In the genomic region with DNA sequence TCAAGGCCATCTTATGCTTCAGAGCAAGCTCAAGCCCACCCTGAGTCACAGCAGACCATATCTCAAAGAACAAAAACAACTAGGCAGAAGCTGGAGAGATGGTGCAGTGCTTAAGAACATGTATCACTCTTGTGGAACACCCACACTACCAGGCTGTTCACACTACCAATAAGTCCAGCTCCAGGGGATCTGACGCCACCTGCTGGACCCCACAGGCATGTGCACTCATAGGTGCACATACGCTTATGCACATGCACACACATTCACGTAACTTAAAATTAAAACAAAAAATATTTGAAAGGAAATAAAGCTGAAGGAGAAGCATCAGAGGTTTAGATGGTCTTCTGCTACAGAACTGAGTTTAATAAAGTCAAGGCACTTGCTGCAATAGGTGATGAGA, we compare ENCODE assay signal across 17 mouse cellular contexts. TPM values are rescaled to one million over a fixed set of nuclear protein-coding genes. Genes with fewer than 3 reads are reported as not detected.
DNase-seq lines count a peak whose midpoint lies in the region; ATAC-seq and TF ChIP-seq lines count a peak whose summit lies in the region.
"Had no signal": no experiment of that assay in that cellular context is flagged by ENCODE, and none has a peak within 500 bp of the region (broad histone marks: within the 10 kb centered on the region; RNA-seq: fewer than 3 reads in every experiment).

No protein-coding gene starts in this region.

- H3K4me2 ChIP-seq in forebrain, postnatal 0 days (ENCODE audit: low read depth): no peak overlapping the region
- no peak overlapping the region for H3K4me2 ChIP-seq in forebrain, embryonic 13.5 days
- H3K4me2 ChIP-seq: forebrain, embryonic 12.5 days; heart, embryonic 13.5 days; limb, embryonic 13.5 days had no signal

- no peaks in the 10 kb centered on the region for H3K27me3 ChIP-seq in forebrain, postnatal 0 days (ENCODE audit: insufficient read depth, low read length)
- H3K27me3 ChIP-seq in forebrain, embryonic 13.5 days: no peaks in the 10 kb centered on the region
- no peaks in the 10 kb centered on the region for H3K27me3 ChIP-seq in testis, adult 2 months (ENCODE audit: control insufficient read depth, insufficient read depth, low read length)
- H3K27me3 ChIP-seq: forebrain, embryonic 12.5 days; heart, embryonic 13.5 days; limb, embryonic 13.5 days had no signal

- H3K36me3 ChIP-seq in forebrain, postnatal 0 days (ENCODE audit: insufficient read depth): no peaks in the 10 kb centered on the region
- no peaks in the 10 kb centered on the region for H3K36me3 ChIP-seq in forebrain, embryonic 13.5 days (ENCODE audit: poor library complexity, severe bottlenecking)
- H3K36me3 ChIP-seq in testis, adult 2 months (ENCODE audit: control insufficient read depth, insufficient read depth, low read length): no peaks in the 10 kb centered on the region
- H3K36me3 ChIP-seq: forebrain, embryonic 12.5 days; heart, embryonic 13.5 days; limb, embryonic 13.5 days had no signal

- WGBS in forebrain, postnatal 0 days: 96% methylated on average over 3 of the region's 3 CpGs
- WGBS in forebrain, embryonic 13.5 days: over 99% methylated on average over 3 of the region's 3 CpGs

- H3K4me3 ChIP-seq in forebrain, postnatal 0 days (ENCODE audit: low read depth, low read length): no peak overlapping the region
- no peak overlapping the region for H3K4me3 ChIP-seq in forebrain, embryonic 13.5 days
- H3K4me3 ChIP-seq in layer of hippocampus, adult 2 months: no peak overlapping the region
- H3K4me3 ChIP-seq in testis, adult 2 months (ENCODE audit: control insufficient read depth, low read depth, low read length): no peak overlapping the region
- H3K4me3 ChIP-seq: forebrain, embryonic 12.5 days; heart, embryonic 13.5 days; limb, embryonic 13.5 days had no signal

- no peak for TF ChIP-seq POLR2A in testis, adult 2 months (IDR thresholded peaks at IDR 0.05; ENCODE audit: control insufficient read depth, low read depth, low read length)

- no peak for ATAC-seq in forebrain, postnatal 0 days
- no peak for ATAC-seq in forebrain, embryonic 13.5 days
- ATAC-seq: inflammation-experienced regulatory T-cells, adult 6 months; midbrain, embryonic 16.5 days had no signal

- H3K4me1 ChIP-seq in forebrain, postnatal 0 days (ENCODE audit: insufficient read depth): no peaks in the 10 kb centered on the region; the same call in 1 of the 2 replicates
- H3K4me1 ChIP-seq in forebrain, embryonic 13.5 days: 0 out of 2 replicates have a peak, but pooled peaks cover 6% of the 10 kb centered on the region
- H3K4me1 ChIP-seq in testis, adult 2 months (ENCODE audit: control insufficient read depth, insufficient read depth, low read length): no peaks in the 10 kb centered on the region

- no peak overlapping the region for H3K9ac ChIP-seq in forebrain, postnatal 0 days
- H3K9ac ChIP-seq in forebrain, embryonic 13.5 days: no peak overlapping the region
- H3K9ac ChIP-seq: forebrain, embryonic 12.5 days; heart, embryonic 13.5 days; limb, embryonic 13.5 days had no signal

- H3K9me3 ChIP-seq in forebrain, postnatal 0 days (ENCODE audit: low read length): no peaks in the 10 kb centered on the region
- no peaks in the 10 kb centered on the region for H3K9me3 ChIP-seq in forebrain, embryonic 13.5 days (replicated peaks)
- H3K9me3 ChIP-seq: limb, embryonic 13.5 days had no signal

- no peak overlapping the region for H3K27ac ChIP-seq in forebrain, postnatal 0 days (ENCODE audit: low read depth, low read length)
- no peak overlapping the region for H3K27ac ChIP-seq in forebrain, embryonic 13.5 days
- H3K27ac ChIP-seq in layer of hippocampus, adult 2 months: no peak overlapping the region
- no peak overlapping the region for H3K27ac ChIP-seq in testis, adult 2 months (ENCODE audit: control insufficient read depth, insufficient read depth, low read depth, low read length)
- H3K27ac ChIP-seq: forebrain, embryonic 12.5 days; heart, embryonic 13.5 days; limb, embryonic 13.5 days had no signal

- no peak for DNase-seq in forebrain, postnatal 0 days
- DNase-seq in layer of hippocampus, adult 2 months (ENCODE audit: low spot score in 2 of 2): no peak
- no peak for DNase-seq in layer of hippocampus, adult 9-10 months (ENCODE audit: low spot score)
- no peak for DNase-seq in testis, postnatal 14 days (ENCODE audit: low spot score)
- no peak for DNase-seq in urinary bladder, postnatal 14 days (ENCODE audit: low spot score)
- DNase-seq: adrenal gland, adult 2 months; cerebellum, postnatal 36 days; kidney, postnatal 10 days; layer of hippocampus, adult 9-11 months; thymus, postnatal 25 days had no signal

- 0 out of 2 replicates have a peak, but pooled peaks have one; percentile 24 for TF ChIP-seq CTCF in forebrain, postnatal 0 days (IDR thresholded peaks at IDR 0.05; ENCODE audit: low read depth)
- TF ChIP-seq CTCF in layer of hippocampus, adult 2 months (conservative IDR thresholded peaks at IDR 0.05): peak; percentile 57
- peak; percentile 69; the same call in 1 of the 2 replicates for TF ChIP-seq CTCF in testis, adult 2 months (IDR thresholded peaks at IDR 0.05; ENCODE audit: control insufficient read depth, insufficient read depth, insufficient replicate concordance, low read depth, low read length)

RNA-seq across cellular contexts. Expression of gene Ranbp9, which starts 16.7 kb away (rescaled TPM):
- 44.8 and 44.9 TPM in 2 replicates for total RNA-seq in forebrain, postnatal 0 days (2014; rRNA removed)
- 8.1 and 9.3 TPM in 2 replicates for polyA plus RNA-seq in forebrain, postnatal 0 days (2015; fragmentation: Nextera tagmentation; extraction: Ambion mirVana)
- 12.4 and 12.7 TPM in 2 replicates for polyA plus RNA-seq in forebrain, embryonic 13.5 days (2015; fragmentation: Nextera tagmentation; extraction: Ambion mirVana)
- total RNA-seq in layer of hippocampus, adult 2 months (2021): 10 to 100 TPM; 82.5 to 85.2 TPM
- 141 and 164 TPM in 2 replicates for polyA plus RNA-seq in testis, adult 2 months (2012; rRNA removed)

Comparison
In these comparisons a context has a peak if more than half of its experiments do, and no peak if none do; other contexts are left out.
1. RNA of gene Ranbp9, which starts 16.7 kb away (polyA plus RNA-seq): 141 to 164 TPM in testis, adult 2 months; 12.4 to 12.7 TPM in forebrain, embryonic 13.5 days and 8.1 to 9.3 TPM in forebrain, postnatal 0 days; every median in the first group is over 10 times any median in the second.
2. Peak in every context shown above with its lines, with median percentiles within 50 percentile points of each other: CTCF ChIP-seq.